Mouse (Mus musculus) intestine, postnatal 0 days (tissue): ENCODE results near the gene Syngr2. TPM values are rescaled to one million over a fixed set of nuclear protein-coding genes. Genes with fewer than 3 reads are reported as not detected.
A peak's percentile ranks its signal among the peaks of the same experiment; 100 is the strongest.

Experiments
- ATAC-seq: fragments of 200-750 bp; cut with Nextera tagmentation; 2 replicates; pipeline ENCODE4 v1.8.0; 2017; ENCODE audit warnings: mild to moderate bottlenecking, moderate TSS enrichment, moderate library complexity
- H3K27ac ChIP-seq: fragments of 300-500 bp; sonication (generic); 2 replicates; pipeline ENCODE4 v1.5.1; 2014; ENCODE audit warnings: mild to moderate bottlenecking, low read depth, low read length, moderate library complexity
- H3K27me3 ChIP-seq: fragments of 300-500 bp; sonication (generic); replicated peaks from 2 replicates; pipeline ENCODE4 v1.6.1; 2014; ENCODE audit warnings: low read length, mixed read lengths; ENCODE audit not compliant: control insufficient read depth, insufficient read depth
- H3K36me3 ChIP-seq: fragments of 300-500 bp; sonication (generic); 2 replicates; pipeline ENCODE4 v1.6.1; 2014; ENCODE audit warnings: mild to moderate bottlenecking, moderate library complexity; ENCODE audit not compliant: control insufficient read depth, insufficient read depth
- H3K4me1 ChIP-seq: fragments of 300-500 bp; sonication (generic); replicated peaks from 2 replicates; pipeline ENCODE4 v1.6.1; 2014; ENCODE audit warnings: antibody characterized with exemption, low read length, mixed read lengths; ENCODE audit not compliant: control insufficient read depth, insufficient read depth
- H3K4me2 ChIP-seq: fragments of 300-500 bp; sonication (generic); replicated peaks from 2 replicates; pipeline ENCODE4 v1.6.1; 2014; ENCODE audit warnings: low read depth, mild to moderate bottlenecking, moderate library complexity
- H3K4me3 ChIP-seq: fragments of 300-500 bp; sonication (generic); 2 replicates; pipeline ENCODE4 v1.5.1; 2014; ENCODE audit warnings: low read depth, low read length
- H3K9ac ChIP-seq: fragments of 300-500 bp; sonication (generic); 2 replicates; pipeline ENCODE4 v1.6.1; 2014; ENCODE audit warnings: mild to moderate bottlenecking, low read depth, low read length
- H3K9me3 ChIP-seq: fragments of 300-500 bp; sonication (generic); 2 replicates; pipeline ENCODE4 v1.6.1; 2016; ENCODE audit warnings: mixed run types; ENCODE audit not compliant: control insufficient read depth
- CTCF ChIP-seq: sonication (generic); IDR thresholded peaks from 2 replicates; pipeline ENCODE4 v1.5.1; 2016; ENCODE audit warnings: low read depth, mild to moderate bottlenecking, control low read depth, antibody characterized with exemption, moderate library complexity
- WGBS: fragments of 180-500 bp; shearing (Covaris S2); extraction: QIAGEN DNeasy Blood & Tissue Kit; methylation state at CpG from one replicate; pipeline ENCODE4 v1.1.7; 2014; 5-methylcytosine and 5-hydroxymethylcytosine counted together
- polyA plus RNA-seq: library from polyadenylated mRNA; unstranded; fragments of >200 nt; fragmentation: Nextera tagmentation; extraction: Ambion mirVana; gene quantifications from 2 replicates; pipeline ENCODE4 v1.2.1, GENCODE M21; 2015

Syngr2 gene
- 116 and 129 TPM in 2 replicates for polyA plus RNA-seq

DNA sequence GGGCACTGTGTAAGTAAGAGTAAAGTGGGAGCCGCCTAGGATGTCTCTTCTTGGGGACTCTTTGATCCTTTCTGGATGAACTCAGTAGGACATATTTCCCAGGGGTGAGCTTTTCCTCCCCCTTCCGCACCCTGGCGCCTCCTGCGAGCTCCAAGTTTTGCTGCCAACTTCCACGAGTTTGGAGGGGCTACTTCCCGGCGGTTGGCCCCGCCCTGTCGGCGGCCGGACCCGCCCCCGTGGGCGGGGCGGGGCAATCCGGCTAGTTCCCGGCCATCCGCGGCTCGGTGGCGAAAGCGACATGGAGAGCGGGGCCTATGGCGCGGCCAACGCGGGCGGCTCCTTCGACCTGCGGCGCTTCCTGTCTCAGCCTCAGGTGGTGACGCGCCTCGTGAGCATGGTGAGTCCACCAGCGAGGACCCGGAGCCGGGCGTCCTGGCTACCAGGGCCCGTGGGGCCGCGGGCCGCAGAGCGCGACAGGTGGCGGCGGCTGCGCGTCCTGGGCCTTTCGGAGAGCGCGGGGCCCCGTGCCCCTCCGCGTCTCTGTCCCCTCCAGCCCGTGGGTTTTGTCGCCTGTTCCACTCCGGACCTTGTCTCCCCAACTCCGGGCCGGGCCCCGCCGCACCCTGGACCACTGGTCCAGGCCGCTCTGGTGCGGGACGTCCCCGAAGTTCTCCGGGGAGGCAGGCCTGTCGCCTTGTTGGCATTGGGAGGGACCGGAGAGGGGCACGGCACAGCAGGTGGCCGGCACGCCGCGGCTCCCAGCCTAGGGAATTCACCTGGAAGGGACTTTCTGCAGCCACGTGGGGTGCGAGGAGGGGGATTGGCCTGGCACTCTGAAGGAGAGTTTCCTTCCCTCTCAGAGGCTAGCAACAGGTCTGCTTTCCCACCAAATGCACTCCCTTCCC, at the start of gene Syngr2, which contains the start of gene Gm20708:
Syngr2 (plus strand) TSS at position 262 of the 905 bp plus-strand sequence.
Gm20708 (plus strand) TSS at position 262 of the 905 bp plus-strand sequence.
- Histone ChIP-seq H3K4me2 (peak within 1 kb of the TSS; percentile 98), H3K4me3 (peak within 1 kb of the TSS; percentile 91), H3K9ac (peak within 1 kb of the TSS; percentile 87), H3K4me1 (peaks cover 9% of the 10 kb centered on the region), H3K27ac (peak within 1 kb of the TSS; percentile 89), H3K27me3 (no peaks in the 10 kb centered on the region), H3K9me3 (no peaks in the 10 kb centered on the region), H3K36me3 (peaks cover 25% of the 10 kb centered on the region)
- WGBS, result under 1% methylated on average over 72 of the region's 75 CpGs
- ATAC-seq, result peak; percentile 58
- TF ChIP-seq CTCF, result no peak

DNA sequence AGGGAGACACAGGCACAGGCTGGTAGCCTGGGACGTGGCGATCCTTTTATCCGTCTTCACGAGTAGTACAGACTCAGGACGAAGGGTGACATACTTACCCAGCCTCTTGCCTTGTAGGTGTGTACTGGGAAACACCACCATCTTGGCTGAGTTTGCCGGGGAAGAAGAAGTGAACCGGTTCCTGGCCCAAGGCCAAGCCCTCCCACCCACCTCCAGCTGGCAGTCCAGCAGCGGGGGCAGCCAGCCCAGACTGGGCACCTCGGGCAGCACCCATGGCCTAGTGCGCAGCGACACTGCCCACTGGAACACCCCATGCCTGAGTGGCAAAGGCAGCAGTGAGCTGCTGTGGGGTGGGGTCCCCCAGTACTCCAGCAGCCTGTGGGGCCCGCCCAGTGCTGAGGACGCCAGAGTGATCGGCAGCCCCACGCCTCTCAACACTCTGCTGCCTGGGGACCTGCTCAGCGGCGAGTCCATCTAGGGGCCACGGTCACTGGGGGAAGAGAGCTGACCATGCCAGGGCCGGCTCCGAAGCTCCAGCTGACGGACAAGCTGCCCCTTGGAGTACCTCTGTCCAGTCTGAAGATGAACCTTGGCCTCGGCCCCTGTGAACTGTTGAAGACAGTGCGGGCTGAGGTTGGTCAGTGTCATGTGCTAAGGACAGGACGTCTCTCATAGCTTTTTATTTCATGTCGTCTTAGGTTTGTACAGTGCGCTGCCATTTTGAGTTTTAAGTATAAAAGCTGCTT, 48.9 kb upstream of the Syngr2 start:
- no peak for ATAC-seq
- Histone ChIP-seq H3K36me3 (peaks cover 84% of the 10 kb centered on the region), H3K27ac (peak overlapping the region; percentile 35; the same call in 1 of the 2 replicates), H3K9me3 (no peaks in the 10 kb centered on the region), H3K4me2 (no peak overlapping the region), H3K27me3 (no peaks in the 10 kb centered on the region), H3K9ac (no peak overlapping the region), H3K4me3 (no peak overlapping the region), H3K4me1 (no peaks in the 10 kb centered on the region)
- TF ChIP-seq CTCF, result no peak
- 93% methylated on average over 26 of the region's 26 CpGs for WGBS

DNA sequence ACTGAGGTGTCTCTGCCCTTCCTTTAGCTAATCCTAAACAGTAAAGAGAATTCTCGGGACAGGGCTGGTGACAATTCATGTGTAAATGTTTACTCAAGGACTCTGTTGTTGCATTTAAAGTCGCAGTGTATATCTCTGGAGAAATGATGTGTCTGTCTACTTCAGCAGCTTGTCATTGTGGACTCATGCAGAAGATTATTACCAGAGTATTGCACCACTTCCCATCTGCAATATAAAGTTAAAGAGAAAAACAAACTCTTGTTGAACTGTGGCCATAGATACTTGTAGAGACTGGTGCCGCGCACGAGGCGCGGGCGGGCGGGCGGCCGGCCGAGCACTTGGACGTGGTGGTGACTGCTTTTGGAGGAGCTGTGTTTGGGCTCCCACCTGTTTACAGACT, 47.7 kb upstream of the Syngr2 start:
- Histone ChIP-seq H3K4me1 (no peaks in the 10 kb centered on the region), H3K36me3 (peaks cover 84% of the 10 kb centered on the region), H3K9ac (no peak overlapping the region), H3K4me3 (no peak overlapping the region), H3K27me3 (no peaks in the 10 kb centered on the region), H3K9me3 (no peaks in the 10 kb centered on the region), H3K27ac (no peak overlapping the region), H3K4me2 (no peak overlapping the region)
- no peak for TF ChIP-seq CTCF
- no peak for ATAC-seq
- 78% methylated on average over 13 of the region's 13 CpGs for WGBS

DNA sequence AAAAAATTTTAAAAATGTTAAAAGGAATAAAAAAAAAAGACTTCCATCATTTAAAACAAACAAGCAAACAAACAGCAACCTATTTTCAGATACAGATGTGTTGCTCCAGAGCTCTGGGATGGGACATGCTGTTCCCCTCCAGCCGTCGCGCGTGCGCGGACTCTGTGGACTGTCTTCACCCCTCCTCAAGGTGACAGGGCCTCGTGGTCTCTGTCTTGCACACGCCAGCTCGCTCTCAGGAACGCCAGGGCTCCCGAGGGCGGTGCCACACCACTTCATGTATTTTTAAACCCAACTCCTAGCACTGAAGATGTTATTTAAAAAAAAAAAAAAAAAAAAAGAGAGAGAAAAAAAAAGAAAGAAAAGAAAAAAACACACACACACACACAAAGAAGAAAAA, 47.2 kb upstream of the Syngr2 start:
- ATAC-seq, result no peak
- Histone ChIP-seq H3K4me1 (no peaks in the 10 kb centered on the region), H3K4me2 (no peak overlapping the region), H3K27ac (no peak overlapping the region), H3K27me3 (no peaks in the 10 kb centered on the region), H3K36me3 (peaks cover 83% of the 10 kb centered on the region), H3K4me3 (no peak overlapping the region), H3K9me3 (no peaks in the 10 kb centered on the region), H3K9ac (no peak overlapping the region)
- TF ChIP-seq CTCF, result no peak
- 82% methylated on average over 12 of the region's 12 CpGs for WGBS

DNA sequence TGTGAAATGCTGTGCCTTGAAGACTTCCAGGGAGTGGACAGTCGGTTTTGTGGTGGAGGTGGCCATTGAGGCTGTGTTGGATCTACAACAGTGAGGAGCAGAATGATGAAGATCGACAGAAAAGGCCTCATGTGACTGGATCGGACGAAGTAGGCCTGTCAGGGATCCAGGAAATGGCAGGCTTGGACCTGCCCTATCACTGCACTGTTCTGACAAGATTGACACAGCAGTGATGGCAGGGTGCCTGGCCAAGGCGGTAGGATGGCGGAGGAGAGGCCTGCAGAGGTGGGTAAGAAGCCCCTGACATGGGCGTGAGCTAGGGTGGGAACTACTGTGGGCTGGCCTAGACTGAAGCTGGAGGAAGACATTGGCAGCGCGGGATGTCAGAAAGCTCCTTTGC, 45.1 kb upstream of the Syngr2 start:
- no peak overlapping the region for H3K4me3 ChIP-seq
- TF ChIP-seq CTCF, result no peak
- 87% methylated on average over 9 of the region's 9 CpGs for WGBS
- H3K27me3 ChIP-seq, result no peaks in the 10 kb centered on the region
- no peak overlapping the region for H3K9ac ChIP-seq
- H3K4me2 ChIP-seq, result no peak overlapping the region
- H3K27ac ChIP-seq, result peak overlapping the region; percentile 35; the same call in 1 of the 2 replicates
- no peaks in the 10 kb centered on the region for H3K9me3 ChIP-seq
- H3K4me1 ChIP-seq, result no peaks in the 10 kb centered on the region
- ATAC-seq, result no peak
- peaks cover 68% of the 10 kb centered on the region for H3K36me3 ChIP-seq

DNA sequence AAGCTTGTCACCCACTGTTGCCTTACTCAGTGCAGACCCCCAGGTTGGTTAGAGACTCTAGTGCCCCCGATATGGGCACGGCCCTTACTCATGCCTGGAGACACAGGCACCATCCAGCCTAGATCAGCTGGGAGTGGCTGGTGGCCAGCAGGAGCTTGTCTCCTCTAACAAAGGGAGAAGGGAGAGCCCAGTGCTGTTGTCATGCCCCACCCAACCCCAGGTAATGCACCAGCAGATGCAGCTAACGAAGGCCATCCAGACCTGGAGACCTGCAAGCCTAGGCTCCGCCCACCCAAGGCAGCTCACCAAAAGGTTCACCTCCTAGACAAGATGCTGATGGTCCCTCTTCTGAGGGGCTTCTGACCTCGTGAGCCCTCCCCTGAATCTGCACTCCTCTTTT, 44.1 kb upstream of the Syngr2 start:
- Histone ChIP-seq H3K4me2 (no peak overlapping the region), H3K9ac (no peak overlapping the region), H3K4me1 (no peaks in the 10 kb centered on the region), H3K4me3 (no peak overlapping the region), H3K27me3 (no peaks in the 10 kb centered on the region), H3K36me3 (peaks cover 65% of the 10 kb centered on the region), H3K27ac (no peak overlapping the region), H3K9me3 (no peaks in the 10 kb centered on the region)
- ATAC-seq, result no peak
- no peak for TF ChIP-seq CTCF
- WGBS, result 85% methylated on average over 5 of the region's 5 CpGs
